Mouse (Mus musculus) stomach, postnatal 0 days (tissue): ENCODE results near the gene Pdzd2.

Source experiments
- CTCF ChIP-seq: IDR thresholded peaks from 2 replicates; pipeline ENCODE4 v1.5.1; 2016; ENCODE audit warnings: antibody characterized with exemption, low read depth, mild to moderate bottlenecking, moderate library complexity
- EP300 ChIP-seq: optimal IDR thresholded peaks from 2 replicates; pipeline ENCODE3; 2016; ENCODE audit warnings: antibody characterized with exemption

DNA sequence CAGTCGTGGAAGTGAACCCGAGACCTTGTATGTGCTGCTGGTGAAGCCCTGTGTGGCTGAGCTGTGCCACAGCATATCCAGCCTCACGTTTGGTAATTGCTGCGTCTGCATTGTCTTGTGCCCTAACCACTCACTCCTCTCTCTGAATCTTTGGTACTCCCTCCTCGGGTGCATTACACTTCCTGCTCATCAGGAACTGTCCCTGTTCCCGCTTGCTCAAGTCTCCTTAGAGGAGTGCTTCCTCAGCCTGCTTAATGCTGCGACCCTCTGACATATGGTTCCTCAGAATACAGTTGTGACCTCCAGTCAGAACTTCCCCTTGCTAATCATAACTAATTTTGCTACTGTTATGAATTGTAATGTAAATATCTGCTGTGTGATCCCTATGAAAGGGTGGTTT is 383.8 kb downstream of the Pdzd2 start:
- TF ChIP-seq CTCF: no peak
- TF ChIP-seq EP300: no peak
